Mouse (Mus musculus) NIH3T3 (cell line): ENCODE measurements at regions not wholly inside any gene's neighbourhood (a gene's known extent, or its start where the extent isn't known, plus 50 kb on each side); places are given as distances from the start of the nearest gene placed in this dataset.

Experiments
- DNase-seq: peaks from one replicate; pipeline ENCODE4 v3.0.0-alpha.2; 2012; ENCODE audit warnings: low read depth

GRCm38 (mm10) chr13:16100253-16100652 lies 88.6 kb downstream of the Inhba start:
- DNase-seq = no peak

GRCm38 (mm10) chr13:16114837-16115236 lies 103.2 kb downstream of the Inhba start:
- DNase-seq = no peak

- DNase-seq = peak; percentile 76
These were observed 135.0 kb downstream of the Inhba start for GRCm38 (mm10) chr13:16146686-16147085.

- DNase-seq = no peak
These were observed 143.3 kb downstream of the Inhba start for GRCm38 (mm10) chr13:16154926-16155325.

- DNase-seq = no peak
These were observed 153.7 kb downstream of the Inhba start for GRCm38 (mm10) chr13:16165204-16165894.

- no peak for DNase-seq
These were observed 185.0 kb downstream of the Inhba start for GRCm38 (mm10) chr13:16196692-16197091.

GRCm38 (mm10) chr13:16200046-16200445 lies 188.4 kb downstream of the Inhba start:
- no peak for DNase-seq

GRCm38 (mm10) chr13:16203147-16203546 lies 191.5 kb downstream of the Inhba start:
- DNase-seq = no peak

- DNase-seq = no peak
These were observed 192.4 kb downstream of the Inhba start for GRCm38 (mm10) chr13:16204097-16204496.

GRCm38 (mm10) chr13:16211482-16211881 lies 199.8 kb downstream of the Inhba start:
- DNase-seq = no peak

GRCm38 (mm10) chr13:16219877-16220276 lies 208.2 kb downstream of the Inhba start:
- DNase-seq = no peak

GRCm38 (mm10) chr13:16222942-16223600 lies 211.4 kb downstream of the Inhba start:
- DNase-seq = no peak

- no peak for DNase-seq
These were observed 249.5 kb downstream of the Inhba start for GRCm38 (mm10) chr13:16261145-16261544.

- no peak for DNase-seq
These were observed 268.3 kb downstream of the Inhba start for GRCm38 (mm10) chr13:16279974-16280373.

GRCm38 (mm10) chr13:16280742-16281141 lies 269.1 kb downstream of the Inhba start:
- DNase-seq = no peak

GRCm38 (mm10) chr13:16281777-16282176 lies 270.1 kb downstream of the Inhba start:
- DNase-seq = peak; percentile 26

- DNase-seq = no peak
These were observed 270.6 kb downstream of the Inhba start for GRCm38 (mm10) chr13:16282230-16282629.

- DNase-seq = no peak
These were observed 271.7 kb downstream of the Inhba start for GRCm38 (mm10) chr13:16283336-16283735.

- DNase-seq = no peak
These were observed 278.0 kb downstream of the Inhba start for GRCm38 (mm10) chr13:16289633-16290032.

GRCm38 (mm10) chr13:16290784-16291183 lies 279.1 kb downstream of the Inhba start:
- DNase-seq = no peak

- DNase-seq = no peak
These were observed 280.1 kb downstream of the Inhba start for GRCm38 (mm10) chr13:16291661-16292291.

GRCm38 (mm10) chr13:16299756-16300155 lies 288.1 kb downstream of the Inhba start:
- peak; percentile 92 for DNase-seq

- peak; percentile 68 for DNase-seq
These were observed 303.0 kb downstream of the Inhba start for GRCm38 (mm10) chr13:16314669-16315068.
